Mouse (Mus musculus) megakaryocyte, embryonic 14.5 days (primary cell): ENCODE data around the gene Sema4b.

Experiments used
- FLI1 ChIP-seq: IDR thresholded peaks from 2 replicates; pipeline ENCODE4 v1.6.1; 2012; ENCODE audit warnings: low read length, inconsistent platforms, mixed read lengths
- GATA1 ChIP-seq: IDR thresholded peaks from 3 replicates; pipeline ENCODE4 v1.6.1; 2012; ENCODE audit warnings: mixed read lengths, low read length, inconsistent platforms, borderline replicate concordance

- TF ChIP-seq GATA1 (no peak), FLI1 (no peak)
Observed at GRCm38 (mm10) chr7:80267764-80268163, 81.1 kb downstream of the Sema4b start.
